Mouse (Mus musculus) kidney, adult 8-10 months (tissue): ENCODE results near the gene Krtap10-4.
"Not testable (repeated sequence)": the region's sequence is repeated elsewhere in the genome, so short reads cannot be mapped to it uniquely, and the experiment has no call there.

Source experiments
- DNase-seq, 2 experiments: peaks; one replicate each; pipeline ENCODE4 v3.0.0; 2022

Gene Krtap10-4

DNA sequence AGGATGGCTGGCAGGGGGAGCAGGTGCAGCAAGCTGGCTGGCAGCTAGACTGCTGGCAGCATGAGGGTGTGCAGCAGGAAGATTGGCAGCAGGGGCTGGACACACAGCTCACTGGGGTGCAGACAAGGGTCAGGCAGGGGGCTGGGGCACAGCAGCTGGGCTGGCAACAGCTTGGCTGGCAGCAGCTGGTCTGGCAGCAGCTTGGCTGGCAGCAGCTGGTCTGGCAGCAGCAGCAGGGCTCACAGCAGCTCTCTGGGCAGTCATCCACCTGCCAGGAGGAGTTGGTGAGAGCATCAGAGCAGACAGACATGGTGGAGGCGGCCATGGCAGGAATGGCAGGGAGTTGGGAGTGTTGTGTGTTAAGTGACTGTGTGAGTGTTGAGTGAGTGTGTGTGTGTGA lies 39.0 kb downstream of the Krtap10-4 start, which contains the start of gene Gm7137:
Gm7137 (minus strand) TSS at position 325 of the 400 bp plus-strand sequence.
- not testable (repeated sequence) for DNase-seq

- DNase-seq: not testable (repeated sequence)
Observed at GRCm38 (mm10) chr10:77783396-77783795, 43.5 kb downstream of the Krtap10-4 start.

DNA sequence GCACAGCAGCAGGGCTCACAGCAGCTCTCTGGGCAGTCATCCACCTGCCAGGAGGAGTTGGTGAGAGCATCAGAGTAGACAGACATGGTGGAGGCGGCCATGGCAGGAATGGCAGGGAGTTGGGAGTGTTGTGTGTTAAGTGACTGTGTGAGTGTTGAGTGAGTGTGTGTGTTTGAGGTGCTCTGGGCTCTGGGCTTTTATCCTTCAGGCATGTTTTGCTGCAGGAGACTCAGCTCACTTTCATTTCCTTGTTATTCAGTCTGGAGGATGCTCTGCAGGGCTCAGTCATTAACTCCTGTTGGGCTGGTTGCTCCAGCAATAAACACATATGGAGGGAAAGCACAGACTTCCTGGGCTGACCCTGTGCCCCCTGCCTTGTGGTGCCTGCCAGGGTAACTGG lies 44.5 kb downstream of the Krtap10-4 start, which contains the start of gene Gm3250:
Gm3250 (minus strand) TSS at position 101 of the 400 bp plus-strand sequence.
- not testable (repeated sequence) for DNase-seq

DNA sequence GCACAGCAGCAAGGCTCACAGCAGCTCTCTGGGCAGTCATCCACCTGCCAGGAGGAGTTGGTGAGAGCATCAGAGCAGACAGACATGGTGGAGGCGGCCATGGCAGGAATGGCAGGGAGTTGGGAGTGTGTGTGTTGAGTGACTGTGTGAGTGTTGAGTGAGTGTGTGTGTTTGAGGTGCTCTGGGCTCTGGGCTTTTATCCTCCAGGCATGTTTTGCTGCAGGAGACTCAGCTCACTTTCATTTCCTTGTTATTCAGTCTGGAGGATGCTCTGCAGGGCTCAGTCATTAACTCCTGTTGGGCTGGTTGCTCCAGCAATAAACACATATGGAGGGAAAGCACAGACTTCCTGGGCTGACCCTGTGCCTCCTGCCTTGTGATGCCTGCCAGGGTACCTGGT lies 50.1 kb downstream of the Krtap10-4 start, which contains the start of gene Gm7138:
Gm7138 (minus strand) TSS at position 101 of the 400 bp plus-strand sequence.
- DNase-seq: not testable (repeated sequence)
